Mouse (Mus musculus): ENCODE data around the gene Map6.

DNA sequence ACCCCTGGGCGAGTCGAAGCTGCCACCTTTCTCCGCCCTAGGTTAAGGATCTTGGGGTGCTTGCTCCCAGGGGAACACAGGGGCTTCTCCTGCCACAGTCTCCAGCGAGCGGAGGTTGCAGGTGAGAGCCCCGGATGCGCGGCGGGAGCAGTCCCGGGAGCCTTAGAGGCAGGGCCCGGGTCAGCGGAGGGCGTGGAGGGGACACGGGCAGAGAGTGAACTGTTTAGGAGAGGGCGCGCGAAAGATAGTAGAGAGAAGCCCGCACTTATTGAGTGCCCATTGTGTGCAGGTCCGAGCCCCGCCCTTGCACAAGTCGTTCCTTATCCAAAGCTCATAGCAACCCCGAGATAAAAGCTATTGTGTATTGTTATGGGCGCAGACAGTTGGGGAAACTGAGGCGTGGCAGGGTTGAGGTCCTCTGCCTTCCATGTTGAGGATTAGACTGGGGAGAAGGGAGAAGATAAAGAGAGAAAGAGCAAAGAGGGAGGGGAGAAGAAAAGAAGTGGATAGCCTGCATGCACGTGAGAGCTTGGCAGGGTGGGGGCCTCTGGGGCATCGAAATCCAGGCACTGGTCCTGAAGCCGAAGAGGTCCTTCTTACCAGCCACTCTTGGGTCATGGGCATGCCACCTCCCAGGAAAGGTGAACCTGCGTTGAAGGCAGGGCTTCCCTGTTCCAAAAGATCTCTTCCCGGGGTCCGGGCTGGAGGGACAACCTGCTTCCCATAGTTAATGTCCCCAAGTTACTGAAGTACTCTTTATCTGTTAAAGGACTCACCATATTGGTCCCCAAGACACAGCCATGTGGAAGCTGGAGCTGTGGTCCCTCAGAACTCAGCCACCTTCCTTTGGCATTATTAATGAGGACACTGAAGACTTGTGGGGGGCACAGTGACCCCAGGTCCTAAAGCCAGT lies 115.1 kb downstream of the Map6 start:
- TF ChIP-seq CTCF (IDR thresholded peaks at IDR 0.05; ENCODE audit: low read depth) = no peak
- TF ChIP-seq EP300 (IDR thresholded peaks at IDR 0.05; ENCODE audit: low read depth) = no peak

Data from liver, embryonic 14.5 days (tissue).